ENCODE assay signal across 8 mouse cellular contexts in the genomic region with DNA sequence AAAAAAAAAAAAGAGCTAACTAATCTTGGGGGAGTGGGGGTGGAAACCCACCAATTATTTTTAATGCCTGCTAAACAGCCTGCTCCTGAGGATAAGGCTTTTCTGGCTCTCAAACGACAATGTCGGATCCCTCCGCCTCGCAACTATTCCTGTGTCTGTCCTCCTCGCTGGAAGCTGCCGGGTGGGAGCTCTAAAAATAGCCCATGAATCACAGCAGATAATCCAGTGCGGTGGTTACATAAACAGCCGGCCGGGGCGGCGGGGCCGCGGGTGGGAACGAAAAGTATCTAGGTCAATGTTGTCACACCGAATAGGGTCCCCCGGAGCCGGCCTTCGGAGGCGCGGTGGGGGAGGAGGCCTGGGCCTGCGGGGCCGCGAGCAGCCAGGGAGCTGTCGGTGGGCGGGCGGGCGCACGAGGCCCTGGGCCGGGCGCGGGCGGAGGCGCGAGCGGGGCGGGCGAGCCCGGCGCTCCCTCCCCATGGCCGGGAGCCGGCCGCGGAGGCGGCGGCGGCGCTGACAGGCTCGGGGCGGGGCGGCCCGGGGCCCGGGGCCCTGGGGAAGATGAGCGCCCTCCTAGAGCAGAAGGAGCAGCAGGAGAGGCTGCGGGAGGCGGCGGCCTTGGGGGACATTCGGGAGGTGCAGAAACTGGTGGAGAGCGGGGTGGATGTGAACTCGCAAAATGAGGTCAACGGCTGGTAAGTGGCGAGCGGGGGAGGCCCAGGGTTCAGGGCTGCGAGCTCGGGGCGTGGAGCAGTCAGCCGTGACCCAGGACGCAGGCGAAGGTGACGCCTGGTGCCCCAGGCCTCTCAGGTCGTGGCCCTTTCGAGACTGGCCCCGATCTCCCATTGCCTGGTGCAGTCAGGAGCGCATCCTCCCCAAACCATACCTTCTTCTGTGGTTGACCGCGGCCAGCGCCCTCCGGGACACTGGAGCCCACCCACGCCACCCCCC. TPM values are rescaled to one million over a fixed set of nuclear protein-coding genes. Genes with fewer than 3 reads are reported as not detected.
DNase-seq lines count a peak whose midpoint lies in the region; ATAC-seq and TF ChIP-seq lines count a peak whose summit lies in the region.

Ankrd40 (plus strand) TSS at position 309 of the 951 bp plus-strand sequence.

- peak; percentile 89 for DNase-seq in Patski (ENCODE audit: low read depth, low spot score)
- DNase-seq in cerebellum, postnatal 14 days: peak; percentile 96 to 98
- DNase-seq in frontal cortex, postnatal 25 days (ENCODE audit: low spot score in 2 of 2): peak; percentile 97
- DNase-seq in hindbrain, embryonic 14.5 days (ENCODE audit: low spot score): peak; percentile 93
- DNase-seq in layer of hippocampus, postnatal 36 days: peak; percentile 97
- peak; percentile 97 for DNase-seq in lung, postnatal 36 days
- DNase-seq in retina, postnatal 1 day: peak; percentile 99
- peak; percentile 86 to 91 for DNase-seq in urinary bladder, adult 18-20 months (ENCODE audit: low spot score in 2 of 2)

- CTCF ChIA-PET in Patski (lab: Charles Lee): interaction anchor here (1.1 to 7.6 kb wide), 4 partner anchors 12 to 220 kb away, joined by 3 to 56 read pairs (median 30); partner anchors contain the start of gene Spata20

- H3K4me1 ChIP-seq in hindbrain, embryonic 14.5 days (replicated peaks; ENCODE audit: control insufficient read depth, insufficient read depth, low read length): peaks cover 35% of the 10 kb centered on the region

- in situ Hi-C loops in Patski (cut with MboI; ENCODE audit: low pct_unique_long_range_greater_than_20kb): no loop called here

- no peaks in the 10 kb centered on the region for H3K27me3 ChIP-seq in Patski
- H3K27me3 ChIP-seq in hindbrain, embryonic 14.5 days (ENCODE audit: control insufficient read depth, insufficient read depth, low read length): no peaks in the 10 kb centered on the region

- POLR2A ChIA-PET in Patski (lab: Charles Lee): interaction anchor here (0.7 to 1.6 kb wide), 6 partner anchors 9 to 153 kb away, joined by 3 to 5 read pairs (median 4); partner anchors contain the start of gene Tob1

- H3K4me3 ChIP-seq in hindbrain, embryonic 14.5 days (replicated peaks; ENCODE audit: low read length): peak within 1 kb of the TSS; percentile 56

- no peak for TF ChIP-seq CTCF in Patski (IDR thresholded peaks at IDR 0.05)

- peak within 1 kb of the TSS; percentile 96 for H3K9ac ChIP-seq in hindbrain, embryonic 14.5 days

- no peaks in the 10 kb centered on the region for H3K9me3 ChIP-seq in hindbrain, embryonic 14.5 days (ENCODE audit: control insufficient read depth, low read length)

- peak within 1 kb of the TSS; percentile 81 for H3K4me2 ChIP-seq in hindbrain, embryonic 14.5 days (replicated peaks)

- no peaks in the 10 kb centered on the region; the same call in 1 of the 2 replicates for H3K36me3 ChIP-seq in hindbrain, embryonic 14.5 days (replicated peaks; ENCODE audit: control insufficient read depth, insufficient read depth)

- WGBS in hindbrain, embryonic 14.5 days: under 1% methylated on average over 70 of the region's 78 CpGs

- H3K27ac ChIP-seq in hindbrain, embryonic 14.5 days: peak within 1 kb of the TSS; percentile 99

- ATAC-seq in Patski: peak; percentile 75
- ATAC-seq in hindbrain, embryonic 14.5 days (ENCODE audit: low FRiP score): peak; percentile 86

RNA-seq across cellular contexts. Expression of gene Ankrd40, which starts in this region (rescaled TPM):
- polyA plus RNA-seq in Patski (2021): 102 TPM
- 12.8 and 12.9 TPM in 2 replicates for polyA plus RNA-seq in hindbrain, embryonic 14.5 days (2014; fragmentation: Nextera tagmentation; extraction: Ambion mirVana)
- total RNA-seq in layer of hippocampus, postnatal 36 days (2021): 100 to 1,000 TPM; 127 to 131 TPM

Comparison
In these comparisons a context has a peak if more than half of its experiments do, and no peak if none do; other contexts are left out.
1. Peak in every context shown above with its lines: DNase-seq, ATAC-seq, H3K4me3 ChIP-seq and H3K27ac ChIP-seq.